Mouse (Mus musculus) cortical plate, adult 2 months (tissue): ENCODE measurements at regions not wholly inside any gene's neighbourhood (a gene's known extent, or its start where the extent isn't known, plus 50 kb on each side); places are given as distances from the start of the nearest gene placed in this dataset.

Experiments
- H3K27ac ChIP-seq: fragments of 200-500 bp; 2 replicates; pipeline ENCODE4 v1.5.1; 2012; ENCODE audit warnings: low read length, control low read depth, inconsistent platforms; ENCODE audit not compliant: insufficient read depth
- H3K4me1 ChIP-seq: fragments of 200-500 bp; 2 replicates; pipeline ENCODE4 v1.6.1; 2011; ENCODE audit warnings: low read length; ENCODE audit not compliant: control insufficient read depth, insufficient read depth
- H3K4me3 ChIP-seq: fragments of 200-500 bp; 2 replicates; pipeline ENCODE4 v1.5.1; 2011; ENCODE audit warnings: mild to moderate bottlenecking, low read length, control low read depth; ENCODE audit not compliant: insufficient read depth
- CTCF ChIP-seq: fragments of 200-500 bp; IDR thresholded peaks from 2 replicates; pipeline ENCODE4 v1.5.1; 2011; ENCODE audit warnings: mild to moderate bottlenecking, control low read depth, low read length; ENCODE audit not compliant: insufficient read depth; ENCODE audit errors: extremely low read depth
- POLR2A ChIP-seq: fragments of 200-500 bp; IDR thresholded peaks from 2 replicates; pipeline ENCODE4 v1.6.1; 2011; ENCODE audit warnings: mild to moderate bottlenecking, low read length, control low read depth; ENCODE audit not compliant: insufficient read depth; ENCODE audit errors: extremely low read depth

DNA sequence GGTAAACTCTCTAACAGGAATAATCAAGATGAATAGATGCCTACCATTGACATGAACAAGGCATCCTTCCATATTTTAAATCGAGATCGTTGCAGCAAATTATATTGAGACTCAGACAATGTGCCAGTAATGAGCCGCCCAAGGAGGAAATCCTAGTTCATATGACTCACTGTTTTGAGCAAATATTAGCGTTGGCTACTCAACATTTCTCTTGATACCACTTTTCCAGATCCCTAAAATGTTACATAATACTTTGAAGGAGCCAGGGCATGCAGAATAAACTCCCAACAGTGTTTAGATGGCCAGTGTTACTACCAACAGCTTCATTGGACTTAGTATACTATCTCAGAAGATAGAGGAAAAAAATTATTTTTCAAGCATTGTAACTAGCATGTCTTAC, 700.6 kb upstream of the Sox9 start:
- Histone ChIP-seq H3K4me3 (no peak overlapping the region), H3K4me1 (no peaks in the 10 kb centered on the region)
- TF ChIP-seq POLR2A: no peak
- no peak for TF ChIP-seq CTCF

DNA sequence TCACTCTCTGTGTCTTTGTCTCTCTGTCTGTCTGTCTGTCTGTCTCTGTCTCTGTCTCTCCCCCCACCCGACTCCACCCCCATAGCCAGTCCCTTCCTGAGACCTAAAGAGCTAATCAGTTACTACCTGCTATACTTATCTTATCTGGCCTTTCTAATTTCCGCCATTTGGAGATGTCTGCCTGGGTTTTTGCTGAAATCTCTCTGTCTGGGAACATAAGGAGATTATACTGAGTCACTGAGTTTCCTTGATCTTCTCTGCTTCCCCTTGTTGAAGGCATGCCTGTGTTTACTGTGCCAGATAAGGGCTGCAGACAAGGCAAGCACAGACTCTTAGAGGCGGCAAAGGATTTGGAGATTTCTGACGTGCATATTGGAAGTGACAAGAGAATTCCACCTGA, 699.0 kb upstream of the Sox9 start:
- Histone ChIP-seq H3K4me3 (no peak overlapping the region), H3K27ac (no peak overlapping the region), H3K4me1 (no peaks in the 10 kb centered on the region)
- no peak for TF ChIP-seq CTCF
- no peak for TF ChIP-seq POLR2A

More for the DNA sequence above, 700.6 kb upstream of the Sox9 start:
- H3K27ac ChIP-seq: no peak overlapping the region

DNA sequence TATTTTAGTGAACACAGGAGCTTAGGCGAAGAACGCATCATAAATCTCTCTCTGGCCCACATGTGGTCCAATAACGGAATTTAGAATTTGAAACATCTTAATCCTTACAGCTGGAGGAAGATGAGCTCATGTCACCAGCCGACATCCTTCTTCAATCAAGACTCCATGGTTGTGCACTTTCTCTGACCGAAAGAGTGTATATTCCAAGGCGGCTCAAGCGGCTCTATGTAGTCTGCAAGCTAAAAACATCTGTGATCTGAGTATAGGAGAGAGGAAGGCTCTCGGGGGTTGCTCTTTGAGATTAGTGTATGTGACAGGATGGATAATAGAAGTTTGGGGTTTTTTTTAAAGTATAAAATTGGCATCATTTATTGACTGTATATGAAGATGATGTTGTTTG, 689.9 kb upstream of the Sox9 start:
- no peaks in the 10 kb centered on the region for H3K4me1 ChIP-seq
- no peak overlapping the region for H3K4me3 ChIP-seq
- H3K27ac ChIP-seq: no peak overlapping the region
- TF ChIP-seq CTCF: no peak
- no peak for TF ChIP-seq POLR2A

DNA sequence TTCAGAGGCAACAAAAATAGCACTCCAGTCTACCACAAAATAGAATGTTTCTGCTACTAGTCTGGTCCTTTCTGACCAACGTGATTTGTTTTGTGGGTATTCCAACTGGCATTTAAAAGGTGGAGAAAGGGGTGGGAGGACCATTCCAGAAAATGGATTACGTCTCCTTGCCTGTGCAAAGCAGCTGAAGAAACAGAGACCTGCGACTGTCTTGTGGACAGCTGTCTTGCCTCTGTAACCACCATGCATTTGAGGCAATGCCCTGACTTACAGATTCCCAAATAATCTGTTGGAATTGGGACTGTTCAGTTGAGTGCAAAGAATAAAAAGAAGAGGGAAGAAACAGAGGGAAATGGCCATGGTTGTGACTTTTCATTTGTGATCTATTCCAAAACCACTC, 687.0 kb upstream of the Sox9 start:
- no peak overlapping the region for H3K27ac ChIP-seq
- H3K4me1 ChIP-seq: no peaks in the 10 kb centered on the region
- H3K4me3 ChIP-seq: no peak overlapping the region
- no peak for TF ChIP-seq POLR2A
- TF ChIP-seq CTCF: no peak

DNA sequence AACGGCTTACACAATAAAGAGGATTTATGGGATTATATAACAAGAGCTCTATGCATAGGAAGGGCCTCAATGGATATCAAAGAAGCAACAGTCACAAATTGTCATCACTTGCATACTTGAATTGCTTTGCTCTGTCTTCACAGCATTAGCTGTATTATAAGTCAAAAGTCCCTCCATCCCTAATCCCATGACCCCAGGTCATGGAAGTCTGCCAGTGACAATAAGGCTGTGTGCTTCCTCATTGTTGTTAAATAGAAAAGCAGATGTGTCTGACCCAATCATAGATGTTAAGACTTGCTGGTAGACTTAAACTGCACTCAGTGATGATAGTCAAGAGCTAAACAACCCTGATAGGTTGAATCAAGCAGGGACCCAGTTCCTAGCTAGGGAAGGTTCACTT, 683.9 kb upstream of the Sox9 start:
- TF ChIP-seq POLR2A (no peak), CTCF (no peak)
- H3K4me3 ChIP-seq: no peak overlapping the region
- no peaks in the 10 kb centered on the region for H3K4me1 ChIP-seq
- H3K27ac ChIP-seq: no peak overlapping the region

DNA sequence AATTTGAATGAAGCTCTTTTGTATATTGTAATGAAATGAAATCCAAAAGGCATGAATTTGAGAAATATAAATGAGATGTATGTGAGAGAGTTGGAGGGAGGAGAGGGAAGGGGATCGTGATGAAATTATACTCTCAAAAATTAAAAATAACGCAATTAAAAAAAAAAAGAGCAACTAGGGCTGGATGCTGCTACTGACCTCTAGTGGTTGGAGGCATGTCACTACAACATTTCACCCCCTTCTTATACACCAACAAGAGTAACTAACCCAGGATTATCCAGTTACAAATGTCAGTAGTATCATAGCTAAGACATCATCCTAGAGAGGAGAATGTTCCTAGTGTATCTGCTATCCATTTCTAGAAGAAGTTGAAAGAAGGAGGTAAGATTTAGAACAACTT, 678.8 kb upstream of the Sox9 start:
- Histone ChIP-seq H3K4me1 (peaks cover 4% of the 10 kb centered on the region), H3K27ac (no peak overlapping the region), H3K4me3 (no peak overlapping the region)
- TF ChIP-seq CTCF (peak; percentile 36; the same call in 1 of the 2 replicates), POLR2A (no peak)

DNA sequence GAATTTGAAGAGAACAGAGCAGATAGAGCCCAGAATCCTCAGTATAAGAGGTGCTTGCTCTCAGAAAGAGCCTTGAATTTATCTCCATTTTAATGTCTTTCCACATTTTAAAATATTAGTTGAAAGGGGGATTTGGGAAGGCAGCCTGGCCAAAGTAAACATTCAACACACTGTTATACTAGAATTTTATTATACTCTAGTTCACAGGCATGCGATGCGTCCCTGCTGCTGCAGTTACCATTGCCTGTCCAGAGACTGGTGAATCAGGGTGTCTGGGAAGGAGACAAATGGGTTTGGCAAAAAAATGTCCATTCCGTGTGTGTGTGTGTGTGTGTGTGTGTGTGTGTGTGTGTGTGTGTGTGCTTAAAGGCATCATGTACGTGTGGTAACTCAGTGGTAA, 675.1 kb upstream of the Sox9 start:
- Histone ChIP-seq H3K4me3 (no peak overlapping the region), H3K27ac (no peak overlapping the region), H3K4me1 (peaks cover 4% of the 10 kb centered on the region)
- TF ChIP-seq CTCF (no peak), POLR2A (no peak)

DNA sequence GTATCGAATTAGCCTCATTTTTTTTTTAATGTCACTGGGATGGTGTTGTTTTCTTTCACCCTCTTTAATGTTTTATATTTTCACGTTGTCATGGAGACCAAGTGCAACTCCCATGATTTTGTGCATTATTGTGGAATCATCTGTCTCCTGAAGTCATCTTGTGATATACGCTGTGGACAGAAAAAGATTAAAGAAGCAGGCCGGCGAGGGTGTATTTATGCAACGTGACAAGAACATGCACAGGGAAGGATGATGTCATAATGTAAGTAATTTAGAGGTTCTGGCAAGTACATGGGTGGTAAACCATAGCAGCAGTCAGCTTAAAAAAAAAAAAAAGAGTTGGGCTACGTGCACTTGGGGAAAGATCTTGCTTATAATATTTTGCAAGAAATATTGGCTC, 674.7 kb upstream of the Sox9 start:
- TF ChIP-seq POLR2A (no peak), CTCF (no peak)
- no peak overlapping the region for H3K4me3 ChIP-seq
- peaks cover 4% of the 10 kb centered on the region for H3K4me1 ChIP-seq
- no peak overlapping the region for H3K27ac ChIP-seq

DNA sequence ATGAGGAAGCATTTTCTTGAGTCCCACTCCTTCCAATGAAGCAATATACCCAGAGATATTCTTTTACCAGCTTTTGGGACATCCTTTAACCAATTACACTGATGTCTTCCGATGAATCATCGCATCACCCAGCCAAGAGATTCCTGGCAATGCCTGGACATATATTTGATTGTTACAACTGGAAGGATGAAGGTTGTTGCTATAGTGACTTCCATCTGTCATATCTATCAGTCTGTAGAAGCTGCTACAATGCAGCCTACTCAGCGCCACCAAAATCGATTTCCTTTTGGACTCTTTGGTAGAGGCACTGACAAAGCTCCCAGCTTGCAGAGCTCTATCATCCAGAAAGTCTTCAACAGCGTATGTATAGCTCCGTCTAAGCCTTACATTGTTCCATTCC, 661.0 kb upstream of the Sox9 start:
- TF ChIP-seq POLR2A: no peak

DNA sequence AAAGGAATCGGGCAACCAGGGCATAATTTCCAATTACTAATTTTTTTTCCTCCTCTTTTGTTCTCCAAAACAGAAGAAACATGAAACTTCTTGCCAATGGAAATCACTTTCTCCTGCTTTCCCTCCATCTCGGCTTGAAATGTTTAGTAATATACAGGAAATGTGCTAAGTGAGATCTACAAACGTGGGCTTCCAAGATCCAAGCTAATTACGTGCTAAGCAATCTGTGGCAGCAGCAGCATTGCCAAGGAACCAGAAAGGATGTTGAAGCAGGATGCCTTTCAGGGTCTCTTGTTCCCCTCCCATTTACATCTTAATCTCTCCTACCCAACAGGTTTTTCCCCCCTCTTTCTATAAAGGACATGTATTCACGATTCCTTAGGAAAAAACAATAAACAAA, 660.2 kb upstream of the Sox9 start:
- H3K4me1 ChIP-seq: no peaks in the 10 kb centered on the region; the same call in 1 of the 2 replicates
- no peak overlapping the region for H3K27ac ChIP-seq
- no peak overlapping the region for H3K4me3 ChIP-seq
- no peak for TF ChIP-seq CTCF
- TF ChIP-seq POLR2A: no peak

More for the DNA sequence above, 661.0 kb upstream of the Sox9 start:
- H3K27ac ChIP-seq: no peak overlapping the region
- no peak overlapping the region for H3K4me3 ChIP-seq
- H3K4me1 ChIP-seq: no peaks in the 10 kb centered on the region; the same call in 1 of the 2 replicates
